Mouse (Mus musculus): Measurements from ENCODE around the gene Dnase1l1. TPM values are rescaled to one million over a fixed set of nuclear protein-coding genes. Genes with fewer than 3 reads are reported as not detected.

The Dnase1l1 gene
- 1.8 and 1.9 TPM in 2 replicates for polyA plus RNA-seq (2012; ENCODE audit: low replicate concordance)

GRCm38 (mm10) chrX:74281732-74282394 lies at the start of gene Dnase1l1, which contains the start of gene Taz:
Gene Dnase1l1 (minus strand): TSS chrX:74282337.
Gene Taz (plus strand): TSS chrX:74281912.

DNA sequence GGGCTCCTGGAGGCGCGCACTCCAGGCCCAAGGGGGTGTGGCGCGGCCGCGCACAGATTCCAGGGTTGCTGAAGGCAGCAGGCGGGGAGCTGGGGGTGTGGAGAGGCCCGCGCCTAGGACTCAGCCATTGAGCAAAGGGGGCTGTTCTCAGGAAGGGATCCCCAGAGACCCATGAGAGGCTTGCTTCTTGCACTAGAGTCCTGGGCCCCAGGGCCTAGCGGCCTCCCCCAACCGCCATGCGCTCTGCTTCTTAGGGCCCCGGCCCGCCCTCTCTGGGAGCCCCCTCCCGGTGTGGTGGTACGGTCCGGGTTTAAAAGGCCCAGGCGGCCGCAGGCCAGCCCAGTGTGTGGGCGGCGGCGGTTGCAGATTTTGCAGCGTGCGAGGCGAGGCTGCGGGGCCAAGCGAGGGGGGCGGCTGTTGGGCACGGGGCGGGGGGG lies 46.6 kb upstream of the Dnase1l1 start, which contains the start of gene Plxna3:
TSS of gene Plxna3 (plus strand) at position 342 of the 437 bp plus-strand sequence.

DNA sequence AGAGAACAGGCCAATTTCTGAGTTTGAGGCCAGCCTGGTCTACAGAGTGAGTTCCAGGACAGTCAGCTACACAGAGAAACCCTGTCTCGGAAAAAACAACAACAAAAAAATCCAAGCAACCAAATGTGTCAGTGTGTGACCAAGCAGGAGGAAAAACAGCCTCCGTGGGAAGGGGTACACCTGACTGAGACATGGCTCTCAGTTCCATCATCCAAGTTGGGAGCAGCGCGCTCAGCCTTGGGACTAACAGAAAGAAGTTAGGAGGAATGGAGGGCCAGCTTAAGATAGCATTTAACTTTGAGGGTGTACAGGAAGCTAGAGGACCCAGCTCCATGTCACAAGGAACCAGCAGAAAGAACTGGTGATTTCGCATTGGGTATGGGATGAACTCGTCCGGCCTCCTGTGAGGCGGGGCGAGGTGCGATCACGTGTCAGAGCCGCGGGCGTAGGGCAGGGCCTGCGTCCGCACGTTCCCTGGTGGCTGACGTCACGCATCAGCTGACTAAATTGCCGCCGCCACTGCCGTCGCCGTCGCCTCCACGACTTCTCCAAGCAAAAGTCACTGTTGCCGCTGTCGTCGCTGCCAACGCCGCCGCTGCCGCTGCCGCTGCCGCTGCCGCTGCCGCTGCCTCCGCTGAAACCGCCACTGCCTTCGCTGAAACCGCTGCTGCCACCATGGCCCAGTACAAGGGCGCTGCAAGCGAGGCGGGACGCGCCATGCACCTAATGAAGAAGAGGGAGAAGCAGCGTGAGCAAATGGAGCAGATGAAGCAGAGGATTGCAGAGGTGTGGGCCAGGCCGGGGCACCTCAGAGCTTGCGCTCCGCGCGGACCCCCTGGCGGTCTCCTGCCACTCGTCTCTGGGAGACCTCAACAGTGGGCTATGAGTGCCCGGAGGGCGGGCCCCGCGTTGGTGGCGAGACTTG lies 30.7 kb upstream of the Dnase1l1 start, which contains the start of gene Fam50a:
TSS of gene Fam50a (plus strand) at position 494 of the 925 bp plus-strand sequence.

DNA sequence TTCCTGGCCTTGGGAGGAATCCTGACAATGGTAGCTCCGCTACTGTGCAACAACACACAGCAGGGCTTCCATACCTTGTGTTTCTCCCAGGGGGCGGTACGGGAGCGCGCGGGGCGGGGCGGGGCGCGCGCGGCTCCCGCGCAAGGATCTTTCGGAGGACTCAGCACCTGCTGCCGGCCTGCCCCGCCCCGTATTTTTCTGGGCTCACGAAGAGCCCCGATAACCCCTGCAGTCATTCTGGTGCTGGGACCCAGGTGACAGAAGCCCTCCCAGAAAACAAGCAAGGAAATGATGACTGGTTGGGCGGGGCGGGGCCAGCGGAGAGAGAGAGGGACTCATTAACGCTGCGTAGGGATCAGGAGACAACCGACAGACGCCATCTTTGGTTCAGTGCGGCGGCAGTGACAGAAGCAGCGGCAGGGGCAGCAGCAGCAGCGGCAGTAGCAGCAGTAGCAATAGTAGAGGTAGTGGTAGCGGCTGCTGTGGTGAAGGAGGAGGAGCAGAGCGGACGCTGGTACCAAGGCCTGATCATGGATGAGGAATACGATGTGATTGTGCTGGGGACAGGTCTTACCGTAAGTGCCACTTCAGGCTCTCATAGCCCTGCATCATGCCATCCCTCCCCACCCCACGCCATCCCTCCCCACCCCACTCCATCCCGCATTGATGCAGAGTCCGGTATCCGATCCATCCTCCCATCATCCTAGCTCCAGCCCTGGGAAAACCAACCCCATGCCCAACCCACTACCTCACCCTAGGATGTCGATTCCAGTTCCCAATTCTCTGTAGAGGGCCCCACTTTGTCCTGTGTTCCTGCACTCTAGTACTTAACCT lies 22.9 kb upstream of the Dnase1l1 start, which contains the start of gene Gdi1:
TSS of gene Gdi1 (plus strand) at position 132 of the 834 bp plus-strand sequence.

DNA sequence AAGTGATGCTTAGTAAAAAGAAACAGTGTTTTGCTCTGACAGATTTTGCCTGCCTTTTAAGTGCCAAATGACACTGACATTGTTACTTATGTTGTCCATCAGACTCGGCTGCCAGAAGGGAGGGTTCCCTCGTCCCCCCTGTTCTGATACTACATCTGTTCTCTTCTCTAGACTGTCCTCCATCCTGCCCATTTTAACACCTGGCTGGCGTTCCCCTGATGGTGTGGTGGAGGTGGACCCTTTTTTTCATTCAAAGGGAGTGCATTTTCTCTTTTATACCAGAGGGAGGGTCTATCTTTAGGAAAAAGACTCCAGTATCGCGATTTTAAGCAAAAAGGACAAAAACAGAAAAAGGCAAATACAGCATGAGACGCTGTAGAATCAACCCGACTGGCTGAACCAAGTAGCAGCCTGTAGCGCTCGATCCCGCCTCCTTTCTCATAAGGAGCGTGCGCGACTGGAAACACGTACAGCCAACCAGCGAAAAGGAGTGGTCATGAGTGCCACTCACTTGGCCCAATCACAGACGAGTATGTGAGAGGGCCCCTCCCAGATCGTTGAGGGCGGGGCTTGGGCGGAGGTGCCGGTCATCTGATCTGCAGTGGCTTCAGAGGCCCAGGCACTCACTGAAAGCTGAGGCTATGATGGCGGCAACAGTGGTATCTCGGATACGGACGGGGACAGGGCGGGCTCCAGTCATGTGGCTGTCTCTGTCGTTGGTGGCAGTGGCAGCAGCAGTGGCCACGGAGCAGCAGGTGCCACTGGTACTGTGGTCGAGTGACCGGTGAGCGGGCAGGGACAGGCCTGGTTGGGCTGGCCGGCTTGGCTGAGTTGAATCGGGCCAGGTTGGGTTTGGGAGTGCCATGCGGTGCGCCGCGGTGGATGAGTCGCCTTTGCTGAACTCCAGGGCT lies 14.7 kb upstream of the Dnase1l1 start, which contains the start of gene Atp6ap1:
TSS of gene Atp6ap1 (plus strand) at position 560 of the 911 bp plus-strand sequence.

DNA sequence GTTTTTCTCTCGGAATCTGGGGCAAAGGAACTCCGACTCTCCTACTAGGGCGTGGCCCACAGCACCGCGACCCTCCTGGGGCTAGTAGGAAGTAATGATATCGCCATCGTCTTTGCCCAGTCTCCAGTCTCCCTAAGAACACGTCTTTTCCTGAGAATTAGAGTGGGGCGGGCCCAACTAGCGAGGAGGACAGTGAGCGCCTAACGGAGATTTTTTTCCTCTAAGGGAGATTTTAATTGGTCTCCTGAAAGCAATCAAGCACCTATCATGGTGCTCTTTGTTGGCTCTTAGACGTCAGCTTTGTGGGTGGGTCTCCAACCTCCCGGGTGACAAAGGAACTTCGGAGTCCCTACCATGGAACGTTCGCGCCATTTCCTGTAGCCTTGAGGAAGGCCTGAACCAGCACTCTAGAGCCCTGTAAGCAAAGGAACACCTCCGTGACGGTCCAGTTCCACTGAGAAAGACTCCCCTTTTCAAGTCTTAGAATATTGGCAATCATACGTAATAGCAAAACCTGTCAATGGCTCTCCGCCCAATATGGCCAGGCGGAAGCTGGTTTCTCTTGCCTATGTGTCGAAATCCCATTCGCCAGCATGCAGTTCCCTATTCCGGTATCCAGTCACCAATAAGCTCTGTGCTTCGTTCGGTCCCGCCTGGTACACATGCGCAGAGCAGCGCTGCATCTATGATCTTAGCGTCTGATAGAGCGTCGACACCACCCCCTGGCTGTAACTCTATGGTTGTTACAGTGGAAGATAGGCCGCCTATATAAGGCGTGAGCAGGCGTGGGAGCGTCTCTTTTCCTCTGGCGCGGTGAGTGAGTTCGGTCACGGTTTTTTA lies 11.9 kb downstream of the Dnase1l1 start, which contains the start of gene Rpl10:
TSS of gene Rpl10 (plus strand) at position 751 of the 840 bp plus-strand sequence.

DNA sequence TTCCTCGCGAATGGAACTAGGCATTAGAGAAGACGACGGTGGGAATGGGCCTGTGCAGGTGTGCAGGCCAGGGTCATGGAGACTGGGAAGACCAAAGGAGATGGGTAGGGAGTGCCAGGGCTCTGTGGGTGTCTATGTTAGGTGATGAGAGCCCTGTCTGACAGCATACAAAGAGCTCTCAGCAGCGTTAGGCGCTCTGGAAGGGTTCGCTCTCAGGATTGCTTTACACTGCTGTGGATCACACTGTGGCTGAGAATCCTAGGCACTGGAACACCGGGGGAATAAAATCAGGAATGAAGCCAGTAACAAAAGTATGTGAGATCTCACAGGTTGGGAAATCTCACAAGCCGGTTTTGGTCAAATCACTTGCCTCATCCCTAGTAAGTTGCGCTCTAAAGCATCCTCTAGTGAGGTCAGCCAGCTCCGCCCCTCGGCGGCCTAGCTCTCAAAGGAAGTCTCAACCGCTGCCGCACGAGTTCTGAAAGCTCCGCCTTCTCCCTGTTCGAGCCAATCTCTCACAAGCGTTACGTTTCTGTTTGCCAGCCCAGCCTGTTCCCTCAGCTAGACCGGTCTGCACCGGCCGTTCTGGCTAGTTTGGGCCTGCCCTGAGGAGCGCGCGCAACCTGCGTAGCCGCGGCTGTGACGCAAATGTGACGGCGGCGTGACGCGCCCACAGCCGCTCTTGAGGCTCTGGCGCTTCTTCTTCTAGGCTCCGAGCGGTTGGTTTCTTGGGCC lies 27.8 kb downstream of the Dnase1l1 start, which contains the start of gene Emd:
TSS of gene Emd (plus strand) at position 535 of the 735 bp plus-strand sequence.

DNA sequence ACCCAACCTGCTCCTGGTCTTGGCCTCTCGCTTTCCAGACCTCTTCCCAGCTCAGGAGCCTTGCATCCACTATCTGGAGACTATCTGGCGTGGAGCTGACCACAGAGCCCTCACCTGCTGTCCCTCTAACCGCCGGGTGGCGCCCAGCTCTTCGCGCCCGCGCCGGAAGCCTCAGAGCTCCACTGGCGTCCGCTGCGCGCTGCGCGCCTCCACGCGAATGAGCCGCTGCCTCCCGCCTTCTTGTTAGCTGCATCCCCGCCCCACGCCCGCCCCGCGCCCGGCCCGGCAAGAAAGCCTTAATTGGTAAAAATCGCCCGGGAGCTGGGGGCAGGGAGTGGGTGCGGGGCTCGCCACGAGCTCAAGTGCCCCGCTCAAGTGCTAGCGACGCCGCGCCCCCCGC lies 32.5 kb downstream of the Dnase1l1 start, which contains the start of gene Flna:
TSS of gene Flna (minus strand) at position 206 of the 400 bp plus-strand sequence.

Other genes with a start within 250 kb of the Dnase1l1 start
- gene Opn1mw, start 154.9 kb downstream of the Dnase1l1 start, polyA plus RNA-seq (2012; ENCODE audit: low replicate concordance) = not detected in 2 replicates
- 49.9 and 81.9 TPM in 2 replicates for gene Mecp2, start 147.0 kb downstream of the Dnase1l1 start, polyA plus RNA-seq (2012; ENCODE audit: low replicate concordance)
- gene Tex28, start 114.5 kb downstream of the Dnase1l1 start, polyA plus RNA-seq (2012; ENCODE audit: low replicate concordance) = not detected in 2 replicates
- gene Tktl1, start 105.1 kb downstream of the Dnase1l1 start, polyA plus RNA-seq (2012; ENCODE audit: low replicate concordance) = not detected in 2 replicates
- 201 and 294 TPM in 2 replicates for gene Flna, start 32.5 kb downstream of the Dnase1l1 start, polyA plus RNA-seq (2012; ENCODE audit: low replicate concordance)
- gene Emd, start 27.6 kb downstream of the Dnase1l1 start, polyA plus RNA-seq (2012; ENCODE audit: low replicate concordance) = 25.7 and 40.9 TPM in 2 replicates
- 154 and 937 TPM in 2 replicates for gene Rpl10, start 11.5 kb downstream of the Dnase1l1 start, polyA plus RNA-seq (2012; ENCODE audit: low replicate concordance)
- gene Taz, start 425 bp downstream of the Dnase1l1 start, polyA plus RNA-seq (2012; ENCODE audit: low replicate concordance) = 78.8 and 165 TPM in 2 replicates
- 20.3 and 40.2 TPM in 2 replicates for gene Atp6ap1, start 14.8 kb upstream of the Dnase1l1 start, polyA plus RNA-seq (2012; ENCODE audit: low replicate concordance)
- 86.6 and 171 TPM in 2 replicates for gene Gdi1, start 22.7 kb upstream of the Dnase1l1 start, polyA plus RNA-seq (2012; ENCODE audit: low replicate concordance)
- 12.3 and 29.0 TPM in 2 replicates for gene Fam50a, start 30.7 kb upstream of the Dnase1l1 start, polyA plus RNA-seq (2012; ENCODE audit: low replicate concordance)
- gene Plxna3, start 46.7 kb upstream of the Dnase1l1 start, polyA plus RNA-seq (2012; ENCODE audit: low replicate concordance) = 9.0 and 13.1 TPM in 2 replicates
- 3.3 and 4.9 TPM in 2 replicates for gene Lage3, start 71.3 kb upstream of the Dnase1l1 start, polyA plus RNA-seq (2012; ENCODE audit: low replicate concordance)
- 10.3 and 20.7 TPM in 2 replicates for gene Ubl4a, start 90.9 kb upstream of the Dnase1l1 start, polyA plus RNA-seq (2012; ENCODE audit: low replicate concordance)
- 5.2 and 7.6 TPM in 2 replicates for gene Slc10a3, start 91.0 kb upstream of the Dnase1l1 start, polyA plus RNA-seq (2012; ENCODE audit: low replicate concordance)
- 14.6 and 17.1 TPM in 2 replicates for gene Fam3a, start 110.9 kb upstream of the Dnase1l1 start, polyA plus RNA-seq (2012; ENCODE audit: low replicate concordance)
- 16.9 and 22.2 TPM in 2 replicates for gene Ikbkg, start 111.0 kb upstream of the Dnase1l1 start, polyA plus RNA-seq (2012; ENCODE audit: low replicate concordance)
- gene G6pdx, start 146.9 kb upstream of the Dnase1l1 start, polyA plus RNA-seq (2012; ENCODE audit: low replicate concordance) = 10.9 and 17.0 TPM in 2 replicates
- gene Gm6880, start 199.1 kb upstream of the Dnase1l1 start, polyA plus RNA-seq (2012; ENCODE audit: low replicate concordance) = not detected in 2 replicates